Mouse (Mus musculus): ENCODE measurements around the gene Zfp865. TPM values are rescaled to one million over a fixed set of nuclear protein-coding genes. Genes with fewer than 3 reads are reported as not detected.
A peak's percentile ranks its signal among the peaks of the same experiment; 100 is the strongest.
"Not testable (repeated sequence)": the region's sequence is repeated elsewhere in the genome, so short reads cannot be mapped to it uniquely, and the experiment has no call there.

Gene Zfp865
- polyA plus RNA-seq, 1 experiment, result 18.1 TPM

GRCm38 (mm10) chr7:4995268-4996002, 24.7 kb upstream of the Zfp865 start:
- no peaks in the 10 kb centered on the region for H3K79me2 ChIP-seq (ENCODE audit: control insufficient read depth, insufficient read depth)
- H3K4me2 ChIP-seq (ENCODE audit: low read depth), result peak overlapping the region; percentile 93
- H3K4me3 ChIP-seq, result peak overlapping the region; percentile 67
- H3K27me3 ChIP-seq (ENCODE audit: control insufficient read depth, insufficient read depth, insufficient read length), result no peaks in the 10 kb centered on the region
- peaks cover 4% of the 10 kb centered on the region for H3K36me3 ChIP-seq (ENCODE audit: control insufficient read depth, insufficient read depth)
- TF ChIP-seq TCF12 (IDR thresholded peaks at IDR 0.05; ENCODE audit: insufficient read depth, poor library complexity, severe bottlenecking) (no peak), POLR2A (IDR thresholded peaks at IDR 0.05; ENCODE audit: insufficient read length, low read depth) (no peak), MYOD1 (IDR thresholded peaks at IDR 0.05; ENCODE audit: control insufficient read depth in 1 of 3, insufficient read length in 2 of 3, low read depth in 2 of 3) (no peak), CEBPB (IDR thresholded peaks at IDR 0.05; ENCODE audit: insufficient read depth, poor library complexity, severe bottlenecking) (no peak), REST (IDR thresholded peaks at IDR 0.05; ENCODE audit: insufficient read depth, insufficient read length) (no peak), E2F4 (IDR thresholded peaks at IDR 0.05; ENCODE audit: insufficient read depth) (no peak), POLR2AphosphoS2 (IDR thresholded peaks at IDR 0.05; ENCODE audit: insufficient read length, low read depth) (no peak), SRF (IDR thresholded peaks at IDR 0.05; ENCODE audit: control insufficient read depth, insufficient read length, low read depth) (no peak), USF1 (IDR thresholded peaks at IDR 0.05; ENCODE audit: low read depth) (no peak), TCF3 (IDR thresholded peaks at IDR 0.05; ENCODE audit: insufficient read length, low read depth) (no peak), MYOG (IDR thresholded peaks at IDR 0.05; ENCODE audit: control insufficient read depth in 1 of 3, insufficient read depth in 1 of 3, insufficient read length in 2 of 3, low read depth in 2 of 3) (no peak), MAX (IDR thresholded peaks at IDR 0.05; ENCODE audit: low read depth) (no peak)
- peak overlapping the region; percentile 25 for H3ac ChIP-seq (ENCODE audit: control insufficient read depth, insufficient read length)

- no peaks in the 10 kb centered on the region for H3K27me3 ChIP-seq (ENCODE audit: control insufficient read depth, insufficient read depth, insufficient read length)
- H3K4me3 ChIP-seq, result peak within 1 kb of the TSS; percentile 67
- TF ChIP-seq POLR2AphosphoS2 (IDR thresholded peaks at IDR 0.05; ENCODE audit: insufficient read length, low read depth) (peak; percentile 31), CEBPB (IDR thresholded peaks at IDR 0.05; ENCODE audit: insufficient read depth, poor library complexity, severe bottlenecking) (no peak), USF1 (IDR thresholded peaks at IDR 0.05; ENCODE audit: low read depth) (no peak), POLR2A (IDR thresholded peaks at IDR 0.05; ENCODE audit: insufficient read length, low read depth) (peak; percentile 57), E2F4 (IDR thresholded peaks at IDR 0.05; ENCODE audit: insufficient read depth) (no peak), TCF12 (IDR thresholded peaks at IDR 0.05; ENCODE audit: insufficient read depth, poor library complexity, severe bottlenecking) (no peak), TCF3 (IDR thresholded peaks at IDR 0.05; ENCODE audit: insufficient read length, low read depth) (no peak), SRF (IDR thresholded peaks at IDR 0.05; ENCODE audit: control insufficient read depth, insufficient read length, low read depth) (no peak), MYOD1 (IDR thresholded peaks at IDR 0.05; ENCODE audit: control insufficient read depth in 1 of 3, insufficient read length in 2 of 3, low read depth in 2 of 3) (no peak), REST (IDR thresholded peaks at IDR 0.05; ENCODE audit: insufficient read depth, insufficient read length) (peak; percentile 35), MAX (IDR thresholded peaks at IDR 0.05; ENCODE audit: low read depth) (no peak), MYOG (IDR thresholded peaks at IDR 0.05; ENCODE audit: control insufficient read depth in 1 of 3, insufficient read depth in 1 of 3, insufficient read length in 2 of 3, low read depth in 2 of 3) (no peak)
- no peaks in the 10 kb centered on the region for H3K79me2 ChIP-seq (ENCODE audit: control insufficient read depth, insufficient read depth)
- H3K4me2 ChIP-seq (ENCODE audit: low read depth), result peak within 1 kb of the TSS; percentile 95
- peak within 1 kb of the TSS; percentile 25 for H3ac ChIP-seq (ENCODE audit: control insufficient read depth, insufficient read length)
- H3K36me3 ChIP-seq (ENCODE audit: control insufficient read depth, insufficient read depth), result peaks cover 4% of the 10 kb centered on the region
Observed at GRCm38 (mm10) chr7:4996003-4996895, 23.9 kb upstream of the Zfp865 start, which contains the start of gene Zfp579. Gene Zfp579 (minus strand): TSS chr7:4996158.

DNA sequence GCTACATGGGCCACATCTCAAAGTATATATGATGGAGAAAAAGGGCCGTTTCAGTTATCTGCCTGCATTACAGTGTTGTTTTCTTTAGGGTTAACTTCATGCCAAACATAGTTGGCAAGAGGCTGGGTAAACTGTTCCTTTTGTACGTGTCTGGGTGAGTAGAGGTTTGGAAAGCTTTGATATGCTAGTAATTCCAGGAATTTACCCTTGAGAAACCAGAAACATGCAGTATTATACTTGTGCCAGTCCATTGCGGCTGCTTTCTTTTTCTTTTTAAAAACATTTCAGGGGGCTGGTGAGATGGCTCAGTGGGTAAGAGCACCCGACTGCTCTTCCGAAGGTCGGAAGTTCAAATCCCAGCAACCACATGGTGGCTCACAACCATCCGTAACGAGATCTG, 23.2 kb upstream of the Zfp865 start:
- peak overlapping the region; percentile 25 for H3ac ChIP-seq (ENCODE audit: control insufficient read depth, insufficient read length)
- peaks cover 4% of the 10 kb centered on the region for H3K36me3 ChIP-seq (ENCODE audit: control insufficient read depth, insufficient read depth)
- no peak for TF ChIP-seq REST (IDR thresholded peaks at IDR 0.05; ENCODE audit: insufficient read depth, insufficient read length)
- no peak for TF ChIP-seq MAX (IDR thresholded peaks at IDR 0.05; ENCODE audit: low read depth)
- no peak for TF ChIP-seq TCF3 (IDR thresholded peaks at IDR 0.05; ENCODE audit: insufficient read length, low read depth)
- TF ChIP-seq CEBPB (IDR thresholded peaks at IDR 0.05; ENCODE audit: insufficient read depth, poor library complexity, severe bottlenecking), result no peak
- no peak for TF ChIP-seq TCF12 (IDR thresholded peaks at IDR 0.05; ENCODE audit: insufficient read depth, poor library complexity, severe bottlenecking)
- TF ChIP-seq E2F4 (IDR thresholded peaks at IDR 0.05; ENCODE audit: insufficient read depth), result no peak
- TF ChIP-seq SRF (IDR thresholded peaks at IDR 0.05; ENCODE audit: control insufficient read depth, insufficient read length, low read depth), result no peak
- TF ChIP-seq MYOD1 (IDR thresholded peaks at IDR 0.05; ENCODE audit: control insufficient read depth in 1 of 3, insufficient read length in 2 of 3, low read depth in 2 of 3), result no peak
- TF ChIP-seq USF1 (IDR thresholded peaks at IDR 0.05; ENCODE audit: low read depth), result no peak
- no peak for TF ChIP-seq MYOG (IDR thresholded peaks at IDR 0.05; ENCODE audit: control insufficient read depth in 1 of 3, insufficient read depth in 1 of 3, insufficient read length in 2 of 3, low read depth in 2 of 3)
- no peak for TF ChIP-seq POLR2AphosphoS2 (IDR thresholded peaks at IDR 0.05; ENCODE audit: insufficient read length, low read depth)
- no peak for TF ChIP-seq POLR2A (IDR thresholded peaks at IDR 0.05; ENCODE audit: insufficient read length, low read depth)
- peak overlapping the region; percentile 67 for H3K4me3 ChIP-seq
- no peaks in the 10 kb centered on the region for H3K27me3 ChIP-seq (ENCODE audit: control insufficient read depth, insufficient read depth, insufficient read length)
- H3K79me2 ChIP-seq (ENCODE audit: control insufficient read depth, insufficient read depth), result no peaks in the 10 kb centered on the region
- H3K4me2 ChIP-seq (ENCODE audit: low read depth), result peak overlapping the region; percentile 95

- no peak overlapping the region for H3K4me3 ChIP-seq
- no peak overlapping the region for H3K4me2 ChIP-seq (ENCODE audit: low read depth)
- TF ChIP-seq MAX (IDR thresholded peaks at IDR 0.05; ENCODE audit: low read depth) (no peak), TCF12 (IDR thresholded peaks at IDR 0.05; ENCODE audit: insufficient read depth, poor library complexity, severe bottlenecking) (no peak), POLR2AphosphoS2 (IDR thresholded peaks at IDR 0.05; ENCODE audit: insufficient read length, low read depth) (no peak), MYOG (IDR thresholded peaks at IDR 0.05; ENCODE audit: control insufficient read depth in 1 of 3, insufficient read depth in 1 of 3, insufficient read length in 2 of 3, low read depth in 2 of 3) (no peak), CEBPB (IDR thresholded peaks at IDR 0.05; ENCODE audit: insufficient read depth, poor library complexity, severe bottlenecking) (no peak)
- H3ac ChIP-seq (ENCODE audit: control insufficient read depth, insufficient read length), result no peak overlapping the region
- no peaks in the 10 kb centered on the region for H3K36me3 ChIP-seq (ENCODE audit: control insufficient read depth, insufficient read depth)
- no peaks in the 10 kb centered on the region for H3K79me2 ChIP-seq (ENCODE audit: control insufficient read depth, insufficient read depth)
- no peaks in the 10 kb centered on the region for H3K27me3 ChIP-seq (ENCODE audit: control insufficient read depth, insufficient read depth, insufficient read length)
Observed at GRCm38 (mm10) chr7:4999876-5000275, 20.3 kb upstream of the Zfp865 start.

DNA sequence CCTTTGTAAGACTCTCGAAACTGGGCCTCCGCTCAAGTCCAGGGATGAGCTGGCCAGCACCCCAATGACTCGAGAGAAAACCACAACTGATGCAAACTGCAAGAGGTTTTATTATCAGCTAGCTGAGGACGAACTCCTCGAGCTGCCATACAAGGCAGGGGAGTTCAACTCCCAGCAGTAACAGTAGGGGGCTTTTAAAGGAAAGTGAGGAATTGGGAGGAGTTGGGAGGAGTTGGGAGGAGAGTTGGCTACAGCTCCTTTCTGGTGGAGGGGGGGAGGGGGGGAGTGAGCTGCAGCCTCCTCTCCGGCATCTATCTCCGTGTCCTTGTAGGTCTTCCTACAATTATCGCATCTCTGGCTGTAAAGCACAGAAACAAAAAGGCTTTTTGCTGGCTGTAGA, 17.3 kb upstream of the Zfp865 start:
- not testable (repeated sequence) for H3K4me3 ChIP-seq; H3K4me2 ChIP-seq (ENCODE audit: low read depth); H3K79me2 ChIP-seq (ENCODE audit: control insufficient read depth, insufficient read depth); H3K27me3 ChIP-seq (ENCODE audit: control insufficient read depth, insufficient read depth, insufficient read length); H3ac ChIP-seq (ENCODE audit: control insufficient read depth, insufficient read length); H3K36me3 ChIP-seq (ENCODE audit: control insufficient read depth, insufficient read depth)

Data from myocyte (in vitro differentiated cells).